Mouse (Mus musculus) heart, embryonic 11.5 days (tissue): ENCODE results near the gene Ube2z. TPM values are rescaled to one million over a fixed set of nuclear protein-coding genes. Genes with fewer than 3 reads are reported as not detected.
A peak's percentile ranks its signal among the peaks of the same experiment; 100 is the strongest.
"Not testable (repeated sequence)": the region's sequence is repeated elsewhere in the genome, so short reads cannot be mapped to it uniquely, and the experiment has no call there.

Source experiments
- ATAC-seq: fragments of 200-750 bp; cut with Nextera tagmentation; replicated peaks from 2 replicates; pipeline ENCODE4 v1.8.0; 2017; ENCODE audit warnings: moderate library complexity; ENCODE audit not compliant: insufficient number of reproducible peaks, low FRiP score, low TSS enrichment
- H3K27ac ChIP-seq: fragments of 300-500 bp; sonication (generic); 2 replicates; pipeline ENCODE4 v1.5.1; 2014; ENCODE audit warnings: mild to moderate bottlenecking, low read depth, low read length
- H3K27me3 ChIP-seq: fragments of 300-500 bp; sonication (generic); 2 replicates; pipeline ENCODE4 v1.6.1; 2014; ENCODE audit warnings: mild to moderate bottlenecking, low read length, mixed read lengths; ENCODE audit not compliant: control insufficient read depth, insufficient read depth
- H3K36me3 ChIP-seq: fragments of 300-500 bp; sonication (generic); 2 replicates; pipeline ENCODE4 v1.6.1; 2014; ENCODE audit warnings: mild to moderate bottlenecking, low read length, moderate library complexity, mixed read lengths; ENCODE audit not compliant: control insufficient read depth, insufficient read depth
- H3K4me1 ChIP-seq: fragments of 300-500 bp; sonication (generic); 2 replicates; pipeline ENCODE4 v1.6.1; 2014; ENCODE audit warnings: low read length; ENCODE audit not compliant: control insufficient read depth, insufficient read depth
- H3K4me2 ChIP-seq: fragments of 300-500 bp; sonication (generic); 2 replicates; pipeline ENCODE4 v1.6.1; 2014; ENCODE audit warnings: mild to moderate bottlenecking, moderate library complexity
- H3K4me3 ChIP-seq: fragments of 300-500 bp; sonication (generic); 2 replicates; pipeline ENCODE4 v1.5.1; 2014; ENCODE audit warnings: low read depth, low read length
- H3K9ac ChIP-seq: fragments of 300-500 bp; sonication (generic); 2 replicates; pipeline ENCODE4 v1.6.1; 2014; ENCODE audit warnings: mild to moderate bottlenecking, low read depth, low read length, moderate library complexity
- H3K9me3 ChIP-seq: fragments of 300-500 bp; sonication (generic); replicated peaks from 2 replicates; pipeline ENCODE4 v1.6.1; 2016; ENCODE audit warnings: low read length; ENCODE audit not compliant: control insufficient read depth
- WGBS: fragments of 180-500 bp; shearing (Covaris S2); extraction: QIAGEN DNeasy Blood & Tissue Kit; methylation state at CpG from one replicate; pipeline ENCODE4 v1.1.7; 2014; ENCODE audit not compliant: insufficient replicate concordance; 5-methylcytosine and 5-hydroxymethylcytosine counted together
- polyA plus RNA-seq: library from polyadenylated mRNA; unstranded; fragments of >200 nt; fragmentation: Nextera tagmentation; extraction: Ambion mirVana; gene quantifications from 2 replicates; pipeline ENCODE4 v1.2.1, GENCODE M21; 2014

The Ube2z gene
- 23.0 and 33.1 TPM in 2 replicates for polyA plus RNA-seq

- H3K4me3 ChIP-seq, result peak within 1 kb of the TSS; percentile 98
- peak; percentile 99 for ATAC-seq
- WGBS, result 4% methylated on average over 50 of the region's 50 CpGs
Observed at GRCm38 (mm10) chr11:96065215-96065911, at the start of gene Ube2z. TSS of gene Ube2z (minus strand) at chr11:96065388.

GRCm38 (mm10) chr11:96114077-96114476 is 48.9 kb upstream of the Ube2z start:
- WGBS, result 53% methylated on average over 2 of the region's 2 CpGs
- no peak overlapping the region for H3K9ac ChIP-seq
- H3K4me1 ChIP-seq, result no peaks in the 10 kb centered on the region
- no peaks in the 10 kb centered on the region for H3K36me3 ChIP-seq
- no peaks in the 10 kb centered on the region; the same call in 1 of the 2 replicates for H3K27me3 ChIP-seq
- H3K27ac ChIP-seq, result no peak overlapping the region
- H3K4me3 ChIP-seq, result no peak overlapping the region
- no peaks in the 10 kb centered on the region for H3K9me3 ChIP-seq
- ATAC-seq, result no peak
- no peak overlapping the region for H3K4me2 ChIP-seq

More at GRCm38 (mm10) chr11:96065215-96065911, at the start of gene Ube2z:
- H3K9me3 ChIP-seq, result no peaks in the 10 kb centered on the region
- H3K4me1 ChIP-seq, result peaks cover 14% of the 10 kb centered on the region
- H3K27ac ChIP-seq, result peak within 1 kb of the TSS; percentile 91
- peaks cover 10% of the 10 kb centered on the region for H3K36me3 ChIP-seq
- peak within 1 kb of the TSS; percentile 97 for H3K9ac ChIP-seq
- no peaks in the 10 kb centered on the region for H3K27me3 ChIP-seq
- H3K4me2 ChIP-seq, result peak within 1 kb of the TSS; percentile 94

GRCm38 (mm10) chr11:96111751-96112150 is 46.6 kb upstream of the Ube2z start, which contains the start of gene Calcoco2:
TSS of gene Calcoco2 (minus strand) at chr11:96111964.
- Histone ChIP-seq H3K27ac (no peak within 1 kb of the TSS), H3K36me3 (no peaks in the 10 kb centered on the region), H3K9ac (no peak within 1 kb of the TSS), H3K4me2 (no peak within 1 kb of the TSS), H3K4me1 (no peaks in the 10 kb centered on the region), H3K4me3 (no peak within 1 kb of the TSS), H3K27me3 (no peaks in the 10 kb centered on the region; the same call in 1 of the 2 replicates), H3K9me3 (no peaks in the 10 kb centered on the region)
- 32% methylated on average over 14 of the region's 14 CpGs for WGBS
- no peak for ATAC-seq

GRCm38 (mm10) chr11:96110950-96111349 is 45.8 kb upstream of the Ube2z start:
- not testable (repeated sequence) for H3K4me3 ChIP-seq, H3K9me3 ChIP-seq, H3K36me3 ChIP-seq, H3K4me2 ChIP-seq, H3K4me1 ChIP-seq, H3K9ac ChIP-seq, ATAC-seq, H3K27ac ChIP-seq, H3K27me3 ChIP-seq
- 45% methylated on average over 2 of the region's 2 CpGs for WGBS

GRCm38 (mm10) chr11:96108376-96108775 is 43.2 kb upstream of the Ube2z start:
- H3K36me3 ChIP-seq, result no peaks in the 10 kb centered on the region
- H3K27ac ChIP-seq, result no peak overlapping the region
- WGBS, result 68% methylated on average over 1 of the region's 1 CpGs
- no peak overlapping the region for H3K9ac ChIP-seq
- no peak overlapping the region for H3K4me3 ChIP-seq
- H3K9me3 ChIP-seq, result no peaks in the 10 kb centered on the region
- no peak overlapping the region for H3K4me2 ChIP-seq
- H3K4me1 ChIP-seq, result no peaks in the 10 kb centered on the region
- no peak for ATAC-seq
- H3K27me3 ChIP-seq, result no peaks in the 10 kb centered on the region

- Histone ChIP-seq H3K9ac (no peak overlapping the region), H3K27ac (no peak overlapping the region), H3K4me2 (no peak overlapping the region), H3K36me3 (no peaks in the 10 kb centered on the region), H3K4me1 (no peaks in the 10 kb centered on the region), H3K27me3 (peaks cover 5% of the 10 kb centered on the region; the same call in 1 of the 2 replicates), H3K9me3 (no peaks in the 10 kb centered on the region), H3K4me3 (no peak overlapping the region)
- WGBS, result 15% methylated on average over 3 of the region's 3 CpGs
- ATAC-seq, result no peak
Observed at GRCm38 (mm10) chr11:96093361-96093760, 28.2 kb upstream of the Ube2z start.

- 33% methylated on average over 7 of the region's 7 CpGs for WGBS
- H3K4me2 ChIP-seq, result no peak overlapping the region
- peak overlapping the region; percentile 43; the same call in 1 of the 2 replicates for H3K27ac ChIP-seq
- no peak for ATAC-seq
- 0 out of 2 replicates have a peak, but pooled peaks cover 5% of the 10 kb centered on the region for H3K27me3 ChIP-seq
- no peak overlapping the region for H3K9ac ChIP-seq
- H3K36me3 ChIP-seq, result no peaks in the 10 kb centered on the region
- no peaks in the 10 kb centered on the region for H3K9me3 ChIP-seq
- H3K4me1 ChIP-seq, result no peaks in the 10 kb centered on the region
- H3K4me3 ChIP-seq, result no peak overlapping the region
Observed at GRCm38 (mm10) chr11:96092674-96093291, 27.6 kb upstream of the Ube2z start.

- ATAC-seq, result no peak
- Histone ChIP-seq H3K36me3 (no peaks in the 10 kb centered on the region), H3K4me3 (no peak overlapping the region), H3K9me3 (no peaks in the 10 kb centered on the region), H3K4me2 (no peak overlapping the region), H3K27ac (no peak overlapping the region), H3K27me3 (no peaks in the 10 kb centered on the region), H3K4me1 (no peaks in the 10 kb centered on the region), H3K9ac (no peak overlapping the region)
- 69% methylated on average over 2 of the region's 2 CpGs for WGBS
Observed at GRCm38 (mm10) chr11:96091073-96091472, 25.9 kb upstream of the Ube2z start.
